Mouse (Mus musculus) CD4-positive naive resting alpha-beta T cell, adult 76 days (primary cell): ENCODE results near the gene Eya3. TPM values are rescaled to one million over a fixed set of nuclear protein-coding genes. Genes with fewer than 3 reads are reported as not detected.

Experiments
- total RNA-seq: library from RNA; stranded (reverse); gene quantifications from one replicate; pipeline ENCODE4 v1.2.4, GENCODE M21; 2023

The Eya3 gene
- total RNA-seq, result 58.7 TPM

GRCm38 (mm10) chr4:132638461-132639190 is at the start of gene Eya3:
Gene Eya3, plus strand, starts transcription at chr4:132638987.

GRCm38 (mm10) chr4:132732148-132732684 is 93.4 kb downstream of the Eya3 start, which contains the start of gene Xkr8:
Gene Xkr8, minus strand, starts transcription at chr4:132732546.

GRCm38 (mm10) chr4:132756974-132757373 is 118.2 kb downstream of the Eya3 start, which contains the start of gene Smpdl3b:
Gene Smpdl3b, minus strand, starts transcription at chr4:132757252.

GRCm38 (mm10) chr4:132767914-132768876 is 129.4 kb downstream of the Eya3 start, which contains the start of gene Rpa2:
Gene Rpa2, plus strand, starts transcription at chr4:132768332.

Other genes with a start within 250 kb of the Eya3 start
- gene Phactr4, start 216.5 kb upstream of the Eya3 start, total RNA-seq, result 17.0 TPM
- 10.2 TPM for gene Med18, start 175.1 kb upstream of the Eya3 start, total RNA-seq
- 8.7 TPM for gene Sesn2, start 128.5 kb upstream of the Eya3 start, total RNA-seq
- 48.2 TPM for gene Atpif1, start 105.3 kb upstream of the Eya3 start, total RNA-seq
- gene Dnajc8, start 103.4 kb upstream of the Eya3 start, total RNA-seq, result 117 TPM
- gene Ptafr, start 74.9 kb upstream of the Eya3 start, total RNA-seq, result 0.79 TPM
- gene Xkr8, start 93.6 kb downstream of the Eya3 start, total RNA-seq, result 2.2 TPM
- not detected for gene Smpdl3b, start 118.3 kb downstream of the Eya3 start, total RNA-seq
- 52.1 TPM for gene Rpa2, start 129.3 kb downstream of the Eya3 start, total RNA-seq
- gene Themis2, start 157.4 kb downstream of the Eya3 start, total RNA-seq, result 11.3 TPM
- gene Ppp1r8, start 204.2 kb downstream of the Eya3 start, total RNA-seq, result 45.2 TPM
- 11.8 TPM for gene Stx12, start 245.5 kb downstream of the Eya3 start, total RNA-seq